Mouse (Mus musculus) hindbrain, postnatal 0 days (tissue): Measurements from ENCODE around the gene Cdcp2. TPM values are rescaled to one million over a fixed set of nuclear protein-coding genes. Genes with fewer than 3 reads are reported as not detected.

Experiments used
- ATAC-seq: fragments of 200-750 bp; cut with Nextera tagmentation; 2 replicates; pipeline ENCODE4 v1.8.0; 2017; ENCODE audit warnings: mild to moderate bottlenecking, moderate TSS enrichment, moderate library complexity
- DNase-seq: peaks from one replicate; pipeline ENCODE4 v3.0.0-alpha.2; 2015; ENCODE audit warnings: low spot score
- H3K27ac ChIP-seq: fragments of 300-500 bp; sonication (generic); 2 replicates; pipeline ENCODE4 v1.5.1; 2014; ENCODE audit warnings: mild to moderate bottlenecking
- H3K27me3 ChIP-seq: fragments of 300-500 bp; sonication (generic); 2 replicates; pipeline ENCODE4 v1.6.1; 2014; ENCODE audit warnings: low read length, mixed read lengths; ENCODE audit not compliant: insufficient read depth
- H3K36me3 ChIP-seq: fragments of 300-500 bp; sonication (generic); 2 replicates; pipeline ENCODE4 v1.6.1; 2014; ENCODE audit warnings: low read length, mixed read lengths; ENCODE audit not compliant: insufficient read depth
- H3K4me1 ChIP-seq: fragments of 300-500 bp; sonication (generic); 2 replicates; pipeline ENCODE4 v1.6.1; 2014; ENCODE audit warnings: antibody characterized with exemption, low read length, mixed read lengths; ENCODE audit not compliant: insufficient read depth
- H3K4me2 ChIP-seq: fragments of 300-500 bp; sonication (generic); 2 replicates; pipeline ENCODE4 v1.6.1; 2014; ENCODE audit warnings: low read depth, mild to moderate bottlenecking, low read length, moderate library complexity, mixed read lengths
- H3K4me3 ChIP-seq: fragments of 300-500 bp; sonication (generic); 2 replicates; pipeline ENCODE4 v1.5.1; 2014; ENCODE audit warnings: low read length
- H3K9ac ChIP-seq: fragments of 300-500 bp; sonication (generic); replicated peaks from 2 replicates; pipeline ENCODE4 v1.6.1; 2014; ENCODE audit warnings: mild to moderate bottlenecking, low read length, moderate library complexity, mixed read lengths
- H3K9me3 ChIP-seq: fragments of 300-500 bp; sonication (generic); 2 replicates; pipeline ENCODE4 v1.6.1; 2016; ENCODE audit warnings: low read length, mixed read lengths
- CTCF ChIP-seq: IDR thresholded peaks from 2 replicates; pipeline ENCODE4 v1.5.1; 2016; ENCODE audit warnings: antibody characterized with exemption, control low read depth, low read depth
- WGBS: fragments of 180-500 bp; shearing (Covaris S2); extraction: QIAGEN DNeasy Blood & Tissue Kit; methylation state at CpG from one replicate; pipeline ENCODE4 v1.1.7; 2014; 5-methylcytosine and 5-hydroxymethylcytosine counted together
- polyA plus RNA-seq: library from polyadenylated mRNA; unstranded; fragments of >200 nt; fragmentation: Nextera tagmentation; extraction: Ambion mirVana; gene quantifications from 2 replicates; pipeline ENCODE4 v1.2.1, GENCODE M21; 2015
- total RNA-seq: library from RNA; depleted of rRNA; stranded (reverse); fragments of >200 nt; gene quantifications from 2 replicates; pipeline ENCODE4 v1.2.3, GENCODE M21; 2014

The Cdcp2 gene
- total and polyA plus RNA-seq, 2 experiments from 2014 or later: 0.13 to 0.68 TPM

DNA sequence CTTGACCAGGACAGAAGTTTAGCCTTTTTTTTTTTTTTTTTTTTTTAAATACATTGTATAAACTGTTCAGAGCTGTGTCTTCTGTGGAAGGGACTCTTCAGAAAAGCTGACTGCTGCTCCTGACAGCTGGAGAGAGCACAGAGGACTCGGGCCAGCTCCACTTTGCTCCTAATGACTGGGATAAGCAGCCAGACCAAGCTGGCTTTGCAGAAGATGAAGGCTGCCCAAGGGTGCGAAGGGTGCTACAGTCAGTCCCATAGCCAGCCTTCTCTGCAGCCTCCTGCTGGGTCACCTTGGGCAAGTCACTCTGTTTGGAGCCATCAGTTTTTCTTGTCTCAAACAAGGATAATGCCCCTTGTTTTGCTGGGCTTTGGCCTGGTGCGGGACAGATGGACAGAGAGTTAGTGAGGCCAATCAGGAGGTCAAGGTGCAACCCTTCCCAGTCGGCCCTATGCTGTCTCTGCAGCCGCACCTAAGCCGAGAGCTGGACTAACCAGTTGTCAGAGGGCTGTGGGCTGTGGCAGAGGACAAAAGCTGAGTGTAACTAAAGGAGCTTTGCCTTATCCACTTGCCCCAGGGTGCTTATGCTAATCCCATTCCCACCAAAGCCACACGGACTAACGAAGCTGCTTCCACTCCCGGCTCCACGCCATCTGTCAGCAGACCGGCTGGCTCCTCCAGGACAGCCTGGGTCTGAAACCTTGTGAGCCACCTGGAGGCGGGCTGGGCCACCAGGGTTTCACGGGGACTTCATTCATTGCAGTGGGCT is 31.4 kb downstream of the Cdcp2 start:
- ATAC-seq (peak; percentile 57), DNase-seq (peak; percentile 67)
- no peak overlapping the region for H3K4me2 ChIP-seq

DNA sequence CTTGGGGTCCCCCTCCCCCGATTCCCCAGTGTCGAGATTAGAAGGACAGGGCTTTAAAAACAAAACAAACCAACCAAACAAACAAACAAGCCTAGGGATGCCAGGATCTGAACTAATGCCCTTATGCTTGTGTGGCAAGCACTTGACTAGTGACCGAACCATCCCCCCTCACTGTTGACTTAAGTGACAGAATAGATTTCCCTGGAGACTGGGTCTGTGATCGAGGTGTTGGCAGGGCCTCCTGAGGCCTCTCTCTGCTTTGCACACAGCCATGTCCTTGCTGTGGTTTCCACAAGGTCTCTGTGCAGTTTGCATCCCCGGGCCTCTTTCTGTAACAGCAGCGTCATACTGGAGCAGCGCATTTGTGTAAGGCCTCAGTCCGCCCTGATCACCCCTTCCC is 32.7 kb downstream of the Cdcp2 start:
- H3K9me3 ChIP-seq: no peaks in the 10 kb centered on the region
- no peak for ATAC-seq

More for the DNA sequence above, 31.4 kb downstream of the Cdcp2 start:
- no peak overlapping the region for H3K9ac ChIP-seq
- no peaks in the 10 kb centered on the region for H3K9me3 ChIP-seq
- peak overlapping the region; percentile 26; the same call in 1 of the 2 replicates for H3K27ac ChIP-seq
- no peak for TF ChIP-seq CTCF
- no peaks in the 10 kb centered on the region for H3K36me3 ChIP-seq
- 26% methylated on average over 13 of the region's 13 CpGs for WGBS
- H3K27me3 ChIP-seq: no peaks in the 10 kb centered on the region
- peaks cover 11% of the 10 kb centered on the region; the same call in 1 of the 2 replicates for H3K4me1 ChIP-seq
- H3K4me3 ChIP-seq: no peak overlapping the region

DNA sequence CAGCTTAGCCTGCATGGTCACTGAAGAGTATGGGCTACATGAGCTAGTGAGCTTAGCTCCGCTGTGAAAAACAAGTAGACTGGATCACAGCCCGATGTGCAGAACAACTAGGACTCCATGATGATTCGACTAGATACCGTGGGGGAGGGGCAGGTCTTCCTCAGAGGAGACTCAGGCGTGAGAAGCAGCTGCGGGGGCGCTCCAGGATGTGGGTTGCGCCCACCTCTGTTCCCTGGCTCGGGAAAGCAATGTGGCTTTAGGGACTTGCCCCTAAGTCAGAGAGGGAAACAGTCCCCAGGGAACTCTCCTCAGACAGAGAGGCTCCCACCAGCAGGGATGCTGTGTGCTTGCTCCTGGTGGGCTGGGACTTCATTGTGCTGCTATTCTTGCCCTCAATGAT is 33.8 kb downstream of the Cdcp2 start:
- no peaks in the 10 kb centered on the region for H3K36me3 ChIP-seq
- DNase-seq (peak; percentile 40), ATAC-seq (no peak)
- no peak overlapping the region for H3K4me3 ChIP-seq
- H3K9me3 ChIP-seq: no peaks in the 10 kb centered on the region
- no peaks in the 10 kb centered on the region for H3K27me3 ChIP-seq
- H3K4me1 ChIP-seq: peaks cover 7% of the 10 kb centered on the region; the same call in 1 of the 2 replicates
- H3K4me2 ChIP-seq: no peak overlapping the region
- TF ChIP-seq CTCF: no peak
- WGBS: 22% methylated on average over 9 of the region's 9 CpGs
- H3K27ac ChIP-seq: no peak overlapping the region
- no peak overlapping the region for H3K9ac ChIP-seq

More for the DNA sequence above, 32.7 kb downstream of the Cdcp2 start:
- DNase-seq: no peak
- Histone ChIP-seq H3K36me3 (no peaks in the 10 kb centered on the region), H3K4me3 (no peak overlapping the region), H3K27me3 (no peaks in the 10 kb centered on the region), H3K4me2 (no peak overlapping the region), H3K9ac (no peak overlapping the region), H3K4me1 (peaks cover 11% of the 10 kb centered on the region; the same call in 1 of the 2 replicates), H3K27ac (no peak overlapping the region)
- TF ChIP-seq CTCF: no peak
- WGBS: 75% methylated on average over 8 of the region's 8 CpGs

DNA sequence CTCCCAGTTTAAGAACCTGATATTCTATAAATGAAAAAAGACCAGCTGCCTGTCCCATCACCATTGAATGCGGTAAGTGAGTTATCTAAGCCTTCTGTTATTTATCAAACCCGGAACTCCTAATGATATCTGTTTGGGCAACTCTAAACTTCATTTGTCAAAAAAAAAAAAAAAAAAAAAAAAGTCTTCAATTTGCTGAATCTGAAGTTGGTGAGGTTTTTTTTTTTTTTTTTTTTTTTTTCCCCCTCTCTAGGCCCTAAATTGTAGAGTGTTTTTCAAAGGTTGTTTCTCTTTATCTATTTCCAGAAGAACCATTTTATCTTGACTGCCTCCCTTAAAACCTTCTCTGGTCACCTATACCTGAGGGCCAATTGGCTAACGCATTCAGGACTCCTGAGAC is 38.2 kb downstream of the Cdcp2 start:
- ATAC-seq (no peak), DNase-seq (no peak)
- 93% methylated on average over 3 of the region's 3 CpGs for WGBS
- no peaks in the 10 kb centered on the region for H3K27me3 ChIP-seq
- H3K9me3 ChIP-seq: no peaks in the 10 kb centered on the region
- no peak overlapping the region for H3K9ac ChIP-seq
- no peak overlapping the region for H3K4me3 ChIP-seq
- H3K4me2 ChIP-seq: no peak overlapping the region
- no peaks in the 10 kb centered on the region for H3K36me3 ChIP-seq
- TF ChIP-seq CTCF: no peak
- no peak overlapping the region for H3K27ac ChIP-seq
- peaks cover 11% of the 10 kb centered on the region for H3K4me1 ChIP-seq

DNA sequence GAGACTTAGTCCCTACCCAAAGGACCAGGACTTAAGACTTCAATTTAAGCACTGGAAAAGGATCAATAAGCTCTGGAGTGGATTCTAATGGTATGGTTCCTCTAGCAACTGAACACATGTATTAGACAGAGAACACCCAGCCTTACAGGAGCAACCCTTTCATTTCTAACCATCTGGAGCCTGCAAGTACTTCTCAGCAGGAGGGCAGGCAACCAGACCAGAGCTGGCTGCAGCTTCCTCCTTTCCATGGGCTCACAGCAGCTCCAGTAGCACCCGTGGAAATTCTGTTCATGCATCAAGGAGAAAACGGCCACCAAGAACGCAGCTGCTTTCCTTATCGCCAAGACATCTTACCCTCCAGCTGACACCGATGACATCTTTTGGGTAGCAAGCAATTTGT is 39.0 kb downstream of the Cdcp2 start:
- no peak overlapping the region for H3K9ac ChIP-seq
- peaks cover 11% of the 10 kb centered on the region for H3K4me1 ChIP-seq
- 57% methylated on average over 5 of the region's 5 CpGs for WGBS
- H3K4me2 ChIP-seq: no peak overlapping the region
- DNase-seq (peak; percentile 42), ATAC-seq (no peak)
- no peak overlapping the region for H3K27ac ChIP-seq
- no peaks in the 10 kb centered on the region for H3K36me3 ChIP-seq
- H3K9me3 ChIP-seq: no peaks in the 10 kb centered on the region
- H3K4me3 ChIP-seq: no peak overlapping the region
- no peaks in the 10 kb centered on the region for H3K27me3 ChIP-seq
- no peak for TF ChIP-seq CTCF

DNA sequence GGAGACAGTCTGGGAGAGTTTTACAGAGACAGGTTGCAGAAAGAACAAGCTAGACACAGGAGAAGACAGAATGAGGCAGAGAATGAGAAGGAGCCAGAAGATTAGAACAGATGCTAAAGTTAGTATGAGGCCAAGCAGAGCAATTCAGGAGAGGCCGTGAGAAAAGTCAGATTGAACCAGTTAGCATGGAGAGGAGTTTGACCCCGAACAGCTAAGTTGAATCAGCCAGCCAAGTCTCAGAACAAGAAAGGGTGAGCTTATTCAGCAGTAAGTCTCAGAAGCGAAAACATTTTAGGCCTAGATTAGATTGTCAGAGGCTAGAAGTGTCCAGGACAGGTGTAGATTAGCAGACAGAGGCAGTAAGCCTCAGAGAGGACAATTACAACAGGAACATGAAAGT is 39.8 kb downstream of the Cdcp2 start:
- Histone ChIP-seq H3K36me3 (no peaks in the 10 kb centered on the region), H3K27ac (no peak overlapping the region), H3K4me1 (peaks cover 11% of the 10 kb centered on the region), H3K9ac (no peak overlapping the region), H3K4me3 (no peak overlapping the region), H3K9me3 (no peaks in the 10 kb centered on the region), H3K4me2 (no peak overlapping the region), H3K27me3 (no peaks in the 10 kb centered on the region)
- ATAC-seq: no peak
- TF ChIP-seq CTCF: no peak
- DNase-seq: no peak
- WGBS: 67% methylated on average over 3 of the region's 3 CpGs
